Mouse (Mus musculus): ENCODE measurements around the gene Mcat. TPM values are rescaled to one million over a fixed set of nuclear protein-coding genes. Genes with fewer than 3 reads are reported as not detected.

Gene Mcat
- polyA plus RNA-seq (2015; fragmentation: Nextera tagmentation; extraction: Ambion mirVana), result 25.8 and 30.5 TPM in 2 replicates

GRCm38 (mm10) chr15:83563327-83563856 lies at the start of gene Mcat, which contains the start of gene Tspo:
Gene Mcat, minus strand, starts transcription at chr15:83563787.
Gene Tspo, plus strand, starts transcription at chr15:83563592.
- Histone ChIP-seq H3K9me3 (replicated peaks) (no peaks in the 10 kb centered on the region), H3K27ac (peak within 1 kb of the TSS; percentile 70), H3K4me3 (peak within 1 kb of the TSS; percentile 65), H3K4me1 (replicated peaks) (peaks cover 23% of the 10 kb centered on the region), H3K4me2 (peak within 1 kb of the TSS; percentile 88), H3K27me3 (no peaks in the 10 kb centered on the region), H3K9ac (peak within 1 kb of the TSS; percentile 66), H3K36me3 (no peaks in the 10 kb centered on the region)
- peak; percentile 45; the same call in 1 of the 2 replicates for ATAC-seq (replicated peaks; ENCODE audit: insufficient number of reproducible peaks, insufficient read depth, low FRiP score, low read depth)
- WGBS, result under 1% methylated on average over 28 of the region's 28 CpGs

GRCm38 (mm10) chr15:83607115-83607802 lies 43.7 kb upstream of the Mcat start:
- Histone ChIP-seq H3K9me3 (replicated peaks) (no peaks in the 10 kb centered on the region), H3K9ac (no peak overlapping the region), H3K4me1 (replicated peaks) (peaks cover 12% of the 10 kb centered on the region), H3K4me3 (no peak overlapping the region), H3K27ac (no peak overlapping the region), H3K36me3 (no peaks in the 10 kb centered on the region), H3K27me3 (no peaks in the 10 kb centered on the region), H3K4me2 (no peak overlapping the region)
- WGBS, result 43% methylated on average over 15 of the region's 15 CpGs
- 0 out of 2 replicates have a peak, but pooled peaks have one; percentile 32 for ATAC-seq (replicated peaks; ENCODE audit: insufficient number of reproducible peaks, insufficient read depth, low FRiP score, low read depth)

GRCm38 (mm10) chr15:83606700-83607099 lies 43.1 kb upstream of the Mcat start:
- Histone ChIP-seq H3K4me1 (replicated peaks) (peaks cover 12% of the 10 kb centered on the region), H3K9ac (no peak overlapping the region), H3K4me2 (no peak overlapping the region), H3K27ac (no peak overlapping the region), H3K27me3 (no peaks in the 10 kb centered on the region), H3K4me3 (no peak overlapping the region), H3K36me3 (no peaks in the 10 kb centered on the region), H3K9me3 (replicated peaks) (no peaks in the 10 kb centered on the region)
- WGBS, result 84% methylated on average over 8 of the region's 8 CpGs
- ATAC-seq (replicated peaks; ENCODE audit: insufficient number of reproducible peaks, insufficient read depth, low FRiP score, low read depth), result no peak

- Histone ChIP-seq H3K9ac (no peak overlapping the region), H3K27me3 (no peaks in the 10 kb centered on the region), H3K27ac (no peak overlapping the region), H3K4me3 (no peak overlapping the region), H3K4me1 (replicated peaks) (peaks cover 12% of the 10 kb centered on the region), H3K4me2 (no peak overlapping the region), H3K36me3 (no peaks in the 10 kb centered on the region), H3K9me3 (replicated peaks) (no peaks in the 10 kb centered on the region)
- no peak for ATAC-seq (replicated peaks; ENCODE audit: insufficient number of reproducible peaks, insufficient read depth, low FRiP score, low read depth)
- WGBS, result 62% methylated on average over 11 of the region's 11 CpGs
Measured at GRCm38 (mm10) chr15:83606216-83606615, 42.6 kb upstream of the Mcat start.

- no peak overlapping the region for H3K27ac ChIP-seq
- 95% methylated on average over 7 of the region's 7 CpGs for WGBS
- H3K36me3 ChIP-seq, result no peaks in the 10 kb centered on the region
- no peaks in the 10 kb centered on the region for H3K27me3 ChIP-seq
- no peak for ATAC-seq (replicated peaks; ENCODE audit: insufficient number of reproducible peaks, insufficient read depth, low FRiP score, low read depth)
- H3K9me3 ChIP-seq (replicated peaks), result no peaks in the 10 kb centered on the region
- H3K9ac ChIP-seq, result no peak overlapping the region
- no peak overlapping the region for H3K4me2 ChIP-seq
- H3K4me1 ChIP-seq (replicated peaks), result peaks cover 12% of the 10 kb centered on the region
- no peak overlapping the region for H3K4me3 ChIP-seq
Measured at GRCm38 (mm10) chr15:83603426-83603825, 39.8 kb upstream of the Mcat start.

- H3K27ac ChIP-seq, result peak overlapping the region; percentile 56
- no peak for ATAC-seq (replicated peaks; ENCODE audit: insufficient number of reproducible peaks, insufficient read depth, low FRiP score, low read depth)
- no peak overlapping the region for H3K4me2 ChIP-seq
- peaks cover 12% of the 10 kb centered on the region for H3K4me1 ChIP-seq (replicated peaks)
- no peaks in the 10 kb centered on the region for H3K36me3 ChIP-seq
- no peaks in the 10 kb centered on the region for H3K27me3 ChIP-seq
- 88% methylated on average over 1 of the region's 1 CpGs for WGBS
- H3K9ac ChIP-seq, result no peak overlapping the region
- no peak overlapping the region for H3K4me3 ChIP-seq
- no peaks in the 10 kb centered on the region for H3K9me3 ChIP-seq (replicated peaks)
Measured at GRCm38 (mm10) chr15:83603046-83603396, 39.4 kb upstream of the Mcat start.

- WGBS, result 66% methylated on average over 13 of the region's 13 CpGs
- H3K27me3 ChIP-seq, result no peaks in the 10 kb centered on the region
- H3K4me1 ChIP-seq (replicated peaks), result peaks cover 12% of the 10 kb centered on the region
- H3K9me3 ChIP-seq (replicated peaks), result no peaks in the 10 kb centered on the region
- no peak for ATAC-seq (replicated peaks; ENCODE audit: insufficient number of reproducible peaks, insufficient read depth, low FRiP score, low read depth)
- H3K27ac ChIP-seq, result peak overlapping the region; percentile 56
- no peaks in the 10 kb centered on the region for H3K36me3 ChIP-seq
- H3K4me3 ChIP-seq, result no peak overlapping the region
- no peak overlapping the region for H3K4me2 ChIP-seq
- H3K9ac ChIP-seq, result no peak overlapping the region
Measured at GRCm38 (mm10) chr15:83602372-83603045, 38.9 kb upstream of the Mcat start.

- no peak for ATAC-seq (replicated peaks; ENCODE audit: insufficient number of reproducible peaks, insufficient read depth, low FRiP score, low read depth)
- Histone ChIP-seq H3K27me3 (no peaks in the 10 kb centered on the region), H3K9me3 (replicated peaks) (no peaks in the 10 kb centered on the region), H3K4me1 (replicated peaks) (peaks cover 3% of the 10 kb centered on the region), H3K36me3 (no peaks in the 10 kb centered on the region), H3K4me3 (no peak overlapping the region), H3K9ac (no peak overlapping the region), H3K27ac (no peak overlapping the region), H3K4me2 (no peak overlapping the region)
- WGBS, result 61% methylated on average over 4 of the region's 4 CpGs
Measured at GRCm38 (mm10) chr15:83601185-83601584, 37.6 kb upstream of the Mcat start.

- no peak overlapping the region for H3K27ac ChIP-seq
- no peak overlapping the region for H3K9ac ChIP-seq
- H3K9me3 ChIP-seq (replicated peaks), result no peaks in the 10 kb centered on the region
- no peaks in the 10 kb centered on the region for H3K36me3 ChIP-seq
- H3K4me2 ChIP-seq, result no peak overlapping the region
- H3K4me3 ChIP-seq, result no peak overlapping the region
- 85% methylated on average over 4 of the region's 4 CpGs for WGBS
- H3K27me3 ChIP-seq, result no peaks in the 10 kb centered on the region
- no peak for ATAC-seq (replicated peaks; ENCODE audit: insufficient number of reproducible peaks, insufficient read depth, low FRiP score, low read depth)
- peaks cover 21% of the 10 kb centered on the region for H3K4me1 ChIP-seq (replicated peaks)
Measured at GRCm38 (mm10) chr15:83596833-83597232, 33.2 kb upstream of the Mcat start.

GRCm38 (mm10) chr15:83595364-83595711 lies 31.8 kb upstream of the Mcat start:
- Histone ChIP-seq H3K9ac (peak overlapping the region; percentile 51), H3K4me1 (replicated peaks) (peaks cover 21% of the 10 kb centered on the region), H3K9me3 (replicated peaks) (no peaks in the 10 kb centered on the region), H3K4me3 (peak overlapping the region; percentile 87), H3K36me3 (no peaks in the 10 kb centered on the region), H3K4me2 (peak overlapping the region; percentile 73), H3K27me3 (no peaks in the 10 kb centered on the region), H3K27ac (0 out of 2 replicates have a peak overlapping the region, but pooled peaks have one; percentile 18)
- 33% methylated on average over 7 of the region's 7 CpGs for WGBS
- no peak for ATAC-seq (replicated peaks; ENCODE audit: insufficient number of reproducible peaks, insufficient read depth, low FRiP score, low read depth)

GRCm38 (mm10) chr15:83594513-83595363 lies 31.2 kb upstream of the Mcat start, which contains the start of gene Ttll12:
Gene Ttll12, minus strand, starts transcription at chr15:83595157.
- Histone ChIP-seq H3K27me3 (no peaks in the 10 kb centered on the region), H3K4me2 (peak within 1 kb of the TSS; percentile 73), H3K4me3 (peak within 1 kb of the TSS; percentile 87), H3K36me3 (no peaks in the 10 kb centered on the region), H3K4me1 (replicated peaks) (peaks cover 21% of the 10 kb centered on the region), H3K27ac (peak within 1 kb of the TSS; percentile 61; the same call in 1 of the 2 replicates), H3K9ac (peak within 1 kb of the TSS; percentile 78), H3K9me3 (replicated peaks) (no peaks in the 10 kb centered on the region)
- peak; percentile 93 for ATAC-seq (replicated peaks; ENCODE audit: insufficient number of reproducible peaks, insufficient read depth, low FRiP score, low read depth)
- under 1% methylated on average over 68 of the region's 68 CpGs for WGBS

All from heart, embryonic 15.5 days (tissue).